Mouse (Mus musculus): ENCODE measurements at regions not wholly inside any gene's neighbourhood (a gene's known extent, or its start where the extent isn't known, plus 50 kb on each side); places are given as distances from the start of the nearest gene placed in this dataset.

- DNase-seq (ENCODE audit: low spot score), result no peak
Measured at GRCm38 (mm10) chr8:12330886-12331285, 52.3 kb downstream of the A230072I06Rik start.

- DNase-seq (ENCODE audit: low spot score), result no peak
Measured at GRCm38 (mm10) chr8:12331652-12332051, 53.0 kb downstream of the A230072I06Rik start.

GRCm38 (mm10) chr8:12334081-12334480 is 55.5 kb downstream of the A230072I06Rik start:
- DNase-seq (ENCODE audit: low spot score), result no peak

- DNase-seq (ENCODE audit: low spot score), result no peak
Measured at GRCm38 (mm10) chr8:12334605-12335004, 56.0 kb downstream of the A230072I06Rik start.

GRCm38 (mm10) chr8:12339149-12339924 is 55.8 kb upstream of the Sox1 start:
- no peak for DNase-seq (ENCODE audit: low spot score)

- peak; percentile 18 for DNase-seq (ENCODE audit: low spot score)
Measured at GRCm38 (mm10) chr8:12340946-12341345, 54.1 kb upstream of the Sox1 start.

All from layer of hippocampus, adult 9-10 months (tissue).